Mouse (Mus musculus) midbrain, embryonic 16.5 days (tissue): ENCODE measurements at regions not wholly inside any gene's neighbourhood (a gene's known extent, or its start where the extent isn't known, plus 50 kb on each side); places are given as distances from the start of the nearest gene placed in this dataset.

Experiments
- ATAC-seq: fragments of 200-750 bp; cut with Nextera tagmentation; 2 replicates; pipeline ENCODE4 v1.8.0; 2017; ENCODE audit warnings: moderate TSS enrichment
- H3K27ac ChIP-seq: fragments of 300-500 bp; sonication (generic); 2 replicates; pipeline ENCODE4 v1.5.1; 2014; ENCODE audit warnings: mild to moderate bottlenecking, low read length, mixed read lengths
- H3K27me3 ChIP-seq: fragments of 300-500 bp; sonication (generic); 2 replicates; pipeline ENCODE4 v1.6.1; 2014; ENCODE audit warnings: low read depth, low read length, mixed read lengths; ENCODE audit not compliant: control insufficient read depth, insufficient read depth
- H3K36me3 ChIP-seq: fragments of 300-500 bp; sonication (generic); 2 replicates; pipeline ENCODE4 v1.6.1; 2014; ENCODE audit warnings: mild to moderate bottlenecking, low read length, moderate library complexity, mixed read lengths; ENCODE audit not compliant: control insufficient read depth, insufficient read depth
- H3K4me1 ChIP-seq: fragments of 300-500 bp; sonication (generic); 2 replicates; pipeline ENCODE4 v1.6.1; 2014; ENCODE audit warnings: mild to moderate bottlenecking, low read length, mixed read lengths; ENCODE audit not compliant: control insufficient read depth, insufficient read depth
- H3K4me2 ChIP-seq: fragments of 300-500 bp; sonication (generic); 2 replicates; pipeline ENCODE4 v1.6.1; 2014; ENCODE audit warnings: mild to moderate bottlenecking, low read length, mixed read lengths
- H3K4me3 ChIP-seq: fragments of 300-500 bp; sonication (generic); 2 replicates; pipeline ENCODE4 v1.5.1; 2014; ENCODE audit warnings: low read depth, mild to moderate bottlenecking, low read length, moderate library complexity, mixed read lengths
- H3K9ac ChIP-seq: fragments of 300-500 bp; sonication (generic); 2 replicates; pipeline ENCODE4 v1.6.1; 2014; ENCODE audit warnings: low read depth, low read length, mixed read lengths
- H3K9me3 ChIP-seq: fragments of 300-500 bp; sonication (generic); replicated peaks from 2 replicates; pipeline ENCODE4 v1.6.1; 2014; ENCODE audit warnings: mild to moderate bottlenecking, low read length, mixed read lengths; ENCODE audit not compliant: control insufficient read depth, poor library complexity, severe bottlenecking
- WGBS: fragments of 180-500 bp; shearing (Covaris S2); extraction: QIAGEN DNeasy Blood & Tissue Kit; methylation state at CpG from one replicate; pipeline ENCODE4 v1.1.7; 2014; 5-methylcytosine and 5-hydroxymethylcytosine counted together

DNA sequence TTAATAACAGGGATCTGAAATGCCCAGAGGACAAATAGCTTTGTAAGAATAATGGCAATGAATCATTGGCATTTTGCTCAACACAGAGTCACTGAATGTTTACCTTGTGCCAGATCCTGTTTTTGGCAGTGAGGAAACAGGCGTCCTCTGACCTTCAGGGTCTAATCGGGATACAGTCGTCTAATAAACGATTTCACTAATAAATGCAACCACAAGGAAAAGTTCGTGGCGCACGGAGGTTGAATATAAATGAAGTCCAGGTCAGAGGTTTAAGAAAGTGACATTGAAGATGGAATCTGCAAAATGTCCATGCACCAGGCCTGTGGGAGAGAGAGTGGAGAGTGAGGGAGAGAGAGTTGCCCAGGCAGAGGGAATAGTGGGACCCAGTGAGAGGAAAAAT, 387.5 kb downstream of the 1810013L24Rik start:
- WGBS, result 82% methylated on average over 7 of the region's 7 CpGs
- H3K4me3 ChIP-seq, result no peak overlapping the region
- no peaks in the 10 kb centered on the region for H3K36me3 ChIP-seq
- H3K9ac ChIP-seq, result no peak overlapping the region
- ATAC-seq, result no peak
- H3K4me2 ChIP-seq, result no peak overlapping the region
- H3K27me3 ChIP-seq, result no peaks in the 10 kb centered on the region
- H3K27ac ChIP-seq, result no peak overlapping the region
- no peaks in the 10 kb centered on the region for H3K4me1 ChIP-seq
- H3K9me3 ChIP-seq, result no peaks in the 10 kb centered on the region

DNA sequence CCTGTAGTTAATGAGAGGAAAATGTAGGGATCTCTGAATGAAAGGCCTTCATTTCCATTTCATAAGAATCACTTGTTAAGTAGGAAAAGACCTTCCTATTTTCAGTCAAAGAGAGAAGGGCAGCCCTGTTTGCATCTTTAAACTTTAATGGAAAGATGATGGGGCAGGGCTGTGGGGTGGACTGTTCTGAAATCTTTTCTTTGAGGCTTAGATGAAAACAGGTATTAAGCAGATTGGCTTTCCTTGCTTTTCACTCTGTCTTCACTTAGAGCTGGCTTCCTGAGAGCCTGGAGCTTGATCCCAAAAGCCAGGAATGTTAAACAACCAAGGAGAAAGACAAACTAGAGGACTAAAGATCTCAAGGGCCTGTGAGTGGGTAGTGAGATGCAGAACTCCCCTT, 400.3 kb downstream of the 1810013L24Rik start:
- no peaks in the 10 kb centered on the region for H3K27me3 ChIP-seq

GRCm38 (mm10) chr16:9242099-9242498, 412.2 kb downstream of the 1810013L24Rik start:
- Histone ChIP-seq H3K36me3 (no peaks in the 10 kb centered on the region), H3K9ac (no peak overlapping the region), H3K9me3 (no peaks in the 10 kb centered on the region), H3K4me3 (no peak overlapping the region), H3K4me2 (no peak overlapping the region), H3K27me3 (no peaks in the 10 kb centered on the region), H3K4me1 (no peaks in the 10 kb centered on the region), H3K27ac (no peak overlapping the region)
- 97% methylated on average over 4 of the region's 4 CpGs for whole genome bisulfite sequencing
- ATAC-seq, result no peak

More for the DNA sequence above, 400.3 kb downstream of the 1810013L24Rik start:
- no peak overlapping the region for H3K4me3 ChIP-seq
- no peak overlapping the region for H3K9ac ChIP-seq
- no peak overlapping the region for H3K4me2 ChIP-seq
- H3K9me3 ChIP-seq, result no peaks in the 10 kb centered on the region
- H3K27ac ChIP-seq, result no peak overlapping the region
- H3K36me3 ChIP-seq, result no peaks in the 10 kb centered on the region
- no peak for ATAC-seq
- no peaks in the 10 kb centered on the region for H3K4me1 ChIP-seq

DNA sequence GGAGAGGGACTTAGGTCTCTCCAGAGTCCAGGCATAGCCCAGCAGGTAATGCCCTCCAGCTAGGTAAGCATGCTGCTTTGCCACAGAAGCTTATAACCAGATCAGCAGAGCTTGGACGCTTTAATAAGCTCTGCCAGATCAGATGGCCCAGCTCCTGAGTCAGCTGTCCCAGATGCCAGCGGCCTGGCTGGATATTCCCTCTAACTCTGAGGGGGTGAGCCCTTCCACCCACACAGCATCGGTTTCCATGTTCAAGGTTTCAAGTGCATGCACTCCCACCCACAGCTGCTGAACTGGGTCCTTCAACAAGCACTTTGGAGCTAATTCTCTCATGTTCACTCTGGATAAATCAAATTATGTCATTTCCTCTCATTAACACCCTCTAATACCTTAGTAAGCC, 417.3 kb downstream of the 1810013L24Rik start:
- Histone ChIP-seq H3K27ac (no peak overlapping the region), H3K9ac (no peak overlapping the region), H3K9me3 (no peaks in the 10 kb centered on the region), H3K27me3 (no peaks in the 10 kb centered on the region), H3K36me3 (no peaks in the 10 kb centered on the region), H3K4me3 (no peak overlapping the region), H3K4me2 (no peak overlapping the region), H3K4me1 (no peaks in the 10 kb centered on the region)
- ATAC-seq, result no peak
- WGBS, result 81% methylated on average over 3 of the region's 3 CpGs

DNA sequence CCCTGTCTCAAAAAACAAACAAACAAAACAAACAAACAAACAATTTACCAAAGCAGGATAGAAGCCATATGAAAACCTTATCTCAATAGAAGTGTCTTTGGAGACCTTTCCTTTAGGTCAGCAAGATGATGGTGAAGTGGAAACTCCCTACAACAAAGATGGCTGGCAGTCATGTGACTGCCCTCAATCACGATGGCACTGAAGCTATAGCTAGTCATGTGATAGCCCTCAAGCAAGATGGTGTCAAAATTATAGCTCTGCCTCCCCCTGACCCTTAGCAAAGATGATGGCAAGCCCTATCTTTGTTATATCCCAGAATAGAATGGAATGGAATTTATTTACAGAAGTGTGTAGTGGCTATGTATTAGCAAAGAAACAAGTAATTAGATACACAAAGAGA, 423.2 kb downstream of the 1810013L24Rik start:
- Histone ChIP-seq H3K36me3 (no peaks in the 10 kb centered on the region), H3K9me3 (no peaks in the 10 kb centered on the region), H3K27ac (no peak overlapping the region), H3K4me2 (no peak overlapping the region), H3K4me3 (no peak overlapping the region), H3K9ac (no peak overlapping the region), H3K4me1 (no peaks in the 10 kb centered on the region), H3K27me3 (no peaks in the 10 kb centered on the region)
- no peak for ATAC-seq
- 92% methylated on average over 1 of the region's 1 CpGs for WGBS

- Histone ChIP-seq H3K9ac (no peak overlapping the region), H3K9me3 (no peaks in the 10 kb centered on the region), H3K36me3 (no peaks in the 10 kb centered on the region), H3K27me3 (no peaks in the 10 kb centered on the region), H3K4me2 (no peak overlapping the region), H3K4me3 (no peak overlapping the region), H3K27ac (no peak overlapping the region), H3K4me1 (no peaks in the 10 kb centered on the region)
- WGBS, result 68% methylated on average over 3 of the region's 3 CpGs
- no peak for ATAC-seq
Observed at GRCm38 (mm10) chr16:9255351-9255750, 425.5 kb downstream of the 1810013L24Rik start.

- no peaks in the 10 kb centered on the region for H3K36me3 ChIP-seq
- no peaks in the 10 kb centered on the region for H3K27me3 ChIP-seq
- no peak overlapping the region for H3K4me2 ChIP-seq
- H3K4me1 ChIP-seq, result no peaks in the 10 kb centered on the region
- no peak for ATAC-seq
- H3K27ac ChIP-seq, result no peak overlapping the region
- H3K9ac ChIP-seq, result no peak overlapping the region
- WGBS, result 84% methylated on average over 3 of the region's 3 CpGs
- H3K9me3 ChIP-seq, result no peaks in the 10 kb centered on the region
- H3K4me3 ChIP-seq, result no peak overlapping the region
Observed at GRCm38 (mm10) chr16:9260966-9261365, 431.1 kb downstream of the 1810013L24Rik start.

GRCm38 (mm10) chr16:9264554-9265145, 434.8 kb downstream of the 1810013L24Rik start:
- H3K4me2 ChIP-seq, result no peak overlapping the region
- no peaks in the 10 kb centered on the region for H3K4me1 ChIP-seq
- no peaks in the 10 kb centered on the region for H3K27me3 ChIP-seq
- H3K27ac ChIP-seq, result no peak overlapping the region
- H3K9ac ChIP-seq, result no peak overlapping the region
- ATAC-seq, result no peak
- WGBS, result 35% methylated on average over 3 of the region's 3 CpGs
- no peaks in the 10 kb centered on the region for H3K9me3 ChIP-seq
- no peaks in the 10 kb centered on the region for H3K36me3 ChIP-seq
- no peak overlapping the region for H3K4me3 ChIP-seq

- no peak overlapping the region for H3K9ac ChIP-seq
- H3K27me3 ChIP-seq, result no peaks in the 10 kb centered on the region
- H3K9me3 ChIP-seq, result no peaks in the 10 kb centered on the region
- H3K36me3 ChIP-seq, result no peaks in the 10 kb centered on the region
- H3K4me3 ChIP-seq, result no peak overlapping the region
- ATAC-seq, result no peak
- no peak overlapping the region for H3K4me2 ChIP-seq
- H3K27ac ChIP-seq, result no peak overlapping the region
- H3K4me1 ChIP-seq, result no peaks in the 10 kb centered on the region
Observed at GRCm38 (mm10) chr16:9267204-9267603, 437.3 kb downstream of the 1810013L24Rik start.
